Mouse (Mus musculus) liver, embryonic 11.5 days (tissue): ENCODE data around the gene Serinc3. TPM values are rescaled to one million over a fixed set of nuclear protein-coding genes. Genes with fewer than 3 reads are reported as not detected.

Experiments
- ATAC-seq: fragments of 200-750 bp; cut with Nextera tagmentation; replicated peaks from 2 replicates; pipeline ENCODE4 v1.8.0; 2017; ENCODE audit warnings: moderate number of reproducible peaks, mild to moderate bottlenecking, moderate TSS enrichment, moderate library complexity; ENCODE audit not compliant: low FRiP score
- DNase-seq: peaks from one replicate; pipeline ENCODE4 v3.0.0-alpha.2; 2017; ENCODE audit warnings: low spot score
- H3K27ac ChIP-seq: fragments of 300-500 bp; sonication (generic); 2 replicates; pipeline ENCODE4 v1.5.1; 2014; ENCODE audit warnings: mild to moderate bottlenecking, low read depth, low read length, control low read depth
- H3K27me3 ChIP-seq: fragments of 300-500 bp; sonication (generic); replicated peaks from 2 replicates; pipeline ENCODE4 v1.6.1; 2014; ENCODE audit warnings: low read length, mixed read lengths; ENCODE audit not compliant: control insufficient read depth, insufficient read depth
- H3K36me3 ChIP-seq: fragments of 300-500 bp; sonication (generic); 2 replicates; pipeline ENCODE4 v1.6.1; 2014; ENCODE audit warnings: mild to moderate bottlenecking, low read length, moderate library complexity, mixed read lengths; ENCODE audit not compliant: control insufficient read depth, insufficient read depth
- H3K4me1 ChIP-seq: fragments of 300-500 bp; sonication (generic); replicated peaks from 2 replicates; pipeline ENCODE4 v1.6.1; 2014; ENCODE audit warnings: low read length, mixed read lengths; ENCODE audit not compliant: control insufficient read depth, insufficient read depth
- H3K4me2 ChIP-seq: fragments of 300-500 bp; sonication (generic); 2 replicates; pipeline ENCODE4 v1.6.1; 2014; ENCODE audit warnings: mild to moderate bottlenecking, control low read depth, moderate library complexity
- H3K4me3 ChIP-seq: fragments of 300-500 bp; sonication (generic); 2 replicates; pipeline ENCODE4 v1.5.1; 2014; ENCODE audit warnings: low read depth, low read length, control low read depth
- H3K9ac ChIP-seq: fragments of 300-500 bp; sonication (generic); 2 replicates; pipeline ENCODE4 v1.6.1; 2014; ENCODE audit warnings: low read depth, low read length, control low read depth
- H3K9me3 ChIP-seq: fragments of 300-500 bp; sonication (generic); 2 replicates; pipeline ENCODE4 v1.6.1; 2016; ENCODE audit warnings: low read length, inconsistent platforms, mixed read lengths; ENCODE audit not compliant: control insufficient read depth
- WGBS: fragments of 180-500 bp; shearing (Covaris S2); extraction: QIAGEN DNeasy Blood & Tissue Kit; methylation state at CpG from one replicate; pipeline ENCODE4 v1.1.7; 2014; 5-methylcytosine and 5-hydroxymethylcytosine counted together
- polyA plus RNA-seq: library from polyadenylated mRNA; unstranded; fragments of >200 nt; fragmentation: Nextera tagmentation; extraction: Ambion mirVana; gene quantifications from 2 replicates; pipeline ENCODE4 v1.2.1, GENCODE M21; 2014

Serinc3 gene
- polyA plus RNA-seq, 1 experiment from 2014 or later: 116 TPM

- WGBS: 80% methylated on average over 3 of the region's 3 CpGs
- Histone ChIP-seq H3K36me3 (no peaks in the 10 kb centered on the region), H3K4me2 (peak overlapping the region; percentile 41), H3K27ac (peak overlapping the region; percentile 49; the same call in 1 of the 2 replicates), H3K9me3 (no peaks in the 10 kb centered on the region), H3K4me3 (no peak overlapping the region), H3K27me3 (no peaks in the 10 kb centered on the region), H3K9ac (no peak overlapping the region), H3K4me1 (peaks cover 70% of the 10 kb centered on the region)
- ATAC-seq: no peak
- DNase-seq: no peak
Measured at GRCm38 (mm10) chr2:163686886-163687285, 42.0 kb upstream of the Serinc3 start.

- Histone ChIP-seq H3K27ac (peak overlapping the region; percentile 54), H3K27me3 (no peaks in the 10 kb centered on the region), H3K9me3 (no peaks in the 10 kb centered on the region), H3K4me1 (peaks cover 64% of the 10 kb centered on the region), H3K4me3 (no peak overlapping the region), H3K4me2 (peak overlapping the region; percentile 41), H3K36me3 (no peaks in the 10 kb centered on the region), H3K9ac (no peak overlapping the region)
- peak; percentile 66 for ATAC-seq
- WGBS: 33% methylated on average over 5 of the region's 5 CpGs
- no peak for DNase-seq
Measured at GRCm38 (mm10) chr2:163686233-163686632, 41.3 kb upstream of the Serinc3 start.

GRCm38 (mm10) chr2:163685761-163686200 is 40.9 kb upstream of the Serinc3 start:
- peaks cover 61% of the 10 kb centered on the region for H3K4me1 ChIP-seq
- no peaks in the 10 kb centered on the region for H3K27me3 ChIP-seq
- 53% methylated on average over 6 of the region's 6 CpGs for WGBS
- H3K27ac ChIP-seq: peak overlapping the region; percentile 54
- H3K4me3 ChIP-seq: no peak overlapping the region
- no peaks in the 10 kb centered on the region for H3K36me3 ChIP-seq
- peak overlapping the region; percentile 41 for H3K4me2 ChIP-seq
- no peak overlapping the region for H3K9ac ChIP-seq
- no peak for DNase-seq
- ATAC-seq: no peak
- H3K9me3 ChIP-seq: no peaks in the 10 kb centered on the region

- H3K4me1 ChIP-seq: peaks cover 56% of the 10 kb centered on the region
- H3K9ac ChIP-seq: no peak overlapping the region
Measured at GRCm38 (mm10) chr2:163685287-163685686, 40.4 kb upstream of the Serinc3 start.

GRCm38 (mm10) chr2:163682344-163682743 is 37.4 kb upstream of the Serinc3 start:
- no peak overlapping the region for H3K9ac ChIP-seq
- H3K4me1 ChIP-seq: peaks cover 29% of the 10 kb centered on the region
- H3K27ac ChIP-seq: no peak overlapping the region
- no peak for DNase-seq
- H3K4me2 ChIP-seq: no peak overlapping the region
- WGBS: 79% methylated on average over 2 of the region's 2 CpGs
- H3K4me3 ChIP-seq: no peak overlapping the region
- no peak for ATAC-seq
- H3K9me3 ChIP-seq: no peaks in the 10 kb centered on the region
- no peaks in the 10 kb centered on the region for H3K27me3 ChIP-seq
- no peaks in the 10 kb centered on the region for H3K36me3 ChIP-seq

More at GRCm38 (mm10) chr2:163685287-163685686, 40.4 kb upstream of the Serinc3 start:
- Histone ChIP-seq H3K4me3 (no peak overlapping the region), H3K4me2 (no peak overlapping the region), H3K9me3 (no peaks in the 10 kb centered on the region), H3K27me3 (no peaks in the 10 kb centered on the region), H3K27ac (no peak overlapping the region; the same call in 1 of the 2 replicates), H3K36me3 (no peaks in the 10 kb centered on the region)
- no peak for ATAC-seq
- WGBS: 61% methylated on average over 4 of the region's 4 CpGs
- DNase-seq: no peak

- Histone ChIP-seq H3K4me1 (peaks cover 19% of the 10 kb centered on the region), H3K4me2 (no peak overlapping the region), H3K36me3 (no peaks in the 10 kb centered on the region), H3K27ac (0 out of 2 replicates have a peak overlapping the region, but pooled peaks have one; percentile 15), H3K4me3 (no peak overlapping the region), H3K27me3 (no peaks in the 10 kb centered on the region), H3K9ac (no peak overlapping the region), H3K9me3 (no peaks in the 10 kb centered on the region)
- ATAC-seq (no peak), DNase-seq (no peak)
- WGBS: 80% methylated on average over 3 of the region's 3 CpGs
Measured at GRCm38 (mm10) chr2:163676745-163677144, 31.8 kb upstream of the Serinc3 start.

GRCm38 (mm10) chr2:163676321-163676720 is 31.4 kb upstream of the Serinc3 start:
- no peak overlapping the region for H3K4me2 ChIP-seq
- no peak overlapping the region for H3K4me3 ChIP-seq
- no peaks in the 10 kb centered on the region for H3K36me3 ChIP-seq
- H3K9me3 ChIP-seq: no peaks in the 10 kb centered on the region
- H3K27ac ChIP-seq: peak overlapping the region; percentile 15; the same call in 1 of the 2 replicates
- DNase-seq (no peak), ATAC-seq (no peak)
- H3K27me3 ChIP-seq: no peaks in the 10 kb centered on the region
- peaks cover 21% of the 10 kb centered on the region for H3K4me1 ChIP-seq
- H3K9ac ChIP-seq: no peak overlapping the region
- 86% methylated on average over 4 of the region's 4 CpGs for WGBS

- H3K4me2 ChIP-seq: no peak overlapping the region
- no peak overlapping the region for H3K9ac ChIP-seq
- peaks cover 21% of the 10 kb centered on the region for H3K4me1 ChIP-seq
- H3K4me3 ChIP-seq: no peak overlapping the region
- WGBS: 66% methylated on average over 6 of the region's 6 CpGs
- no peak overlapping the region; the same call in 1 of the 2 replicates for H3K27ac ChIP-seq
- DNase-seq (no peak), ATAC-seq (no peak)
- H3K9me3 ChIP-seq: no peaks in the 10 kb centered on the region
- no peaks in the 10 kb centered on the region for H3K27me3 ChIP-seq
- no peaks in the 10 kb centered on the region for H3K36me3 ChIP-seq
Measured at GRCm38 (mm10) chr2:163675662-163676061, 30.7 kb upstream of the Serinc3 start.

- no peaks in the 10 kb centered on the region for H3K9me3 ChIP-seq
- no peak overlapping the region for H3K4me2 ChIP-seq
- no peaks in the 10 kb centered on the region for H3K36me3 ChIP-seq
- no peak overlapping the region for H3K9ac ChIP-seq
- DNase-seq (no peak), ATAC-seq (no peak)
- no peak overlapping the region for H3K27ac ChIP-seq
- 45% methylated on average over 5 of the region's 5 CpGs for WGBS
- H3K4me3 ChIP-seq: no peak overlapping the region
- H3K4me1 ChIP-seq: peaks cover 21% of the 10 kb centered on the region
- H3K27me3 ChIP-seq: no peaks in the 10 kb centered on the region
Measured at GRCm38 (mm10) chr2:163675144-163675619, 30.3 kb upstream of the Serinc3 start.
